Mouse (Mus musculus) urinary bladder, postnatal 25 days (tissue): ENCODE results near the gene Angptl8.
A peak's percentile ranks its signal among the peaks of the same experiment; 100 is the strongest.
"Not testable (repeated sequence)": the region's sequence is repeated elsewhere in the genome, so short reads cannot be mapped to it uniquely, and the experiment has no call there.

Source experiments
- DNase-seq: peaks from one replicate; pipeline ENCODE4 v3.0.0; 2022; ENCODE audit warnings: low spot score

Angptl8 gene

GRCm38 (mm10) chr9:21849691-21850677 is 14.7 kb downstream of the Angptl8 start:
- no peak for DNase-seq

- no peak for DNase-seq
These were observed 15.8 kb downstream of the Angptl8 start for GRCm38 (mm10) chr9:21851084-21851483.

GRCm38 (mm10) chr9:21852128-21853091 is 17.1 kb downstream of the Angptl8 start, which contains the start of gene Dock6:
Dock6 (minus strand) TSS chr9:21852635.
- peak; percentile 88 for DNase-seq

GRCm38 (mm10) chr9:21853961-21854360 is 18.7 kb downstream of the Angptl8 start:
- no peak for DNase-seq

- DNase-seq: peak; percentile 41
These were observed 19.6 kb downstream of the Angptl8 start for GRCm38 (mm10) chr9:21854894-21855293.

- DNase-seq: no peak
These were observed 22.2 kb downstream of the Angptl8 start for GRCm38 (mm10) chr9:21857501-21857900.

GRCm38 (mm10) chr9:21858084-21858483 is 22.8 kb downstream of the Angptl8 start:
- DNase-seq: no peak

GRCm38 (mm10) chr9:21859606-21860005 is 24.3 kb downstream of the Angptl8 start:
- no peak for DNase-seq

- not testable (repeated sequence) for DNase-seq
These were observed 25.0 kb downstream of the Angptl8 start for GRCm38 (mm10) chr9:21860349-21860748.

GRCm38 (mm10) chr9:21862181-21862580 is 26.9 kb downstream of the Angptl8 start:
- DNase-seq: no peak

GRCm38 (mm10) chr9:21865673-21866398 is 30.5 kb downstream of the Angptl8 start:
- DNase-seq: no peak

GRCm38 (mm10) chr9:21866641-21867040 is 31.3 kb downstream of the Angptl8 start:
- no peak for DNase-seq

GRCm38 (mm10) chr9:21867726-21868125 is 32.4 kb downstream of the Angptl8 start:
- DNase-seq: no peak

- DNase-seq: peak; percentile 44
These were observed 34.0 kb downstream of the Angptl8 start for GRCm38 (mm10) chr9:21869290-21869689.

GRCm38 (mm10) chr9:21870879-21871524 is 35.7 kb downstream of the Angptl8 start:
- peak; percentile 47 for DNase-seq

- DNase-seq: no peak
These were observed 36.9 kb downstream of the Angptl8 start for GRCm38 (mm10) chr9:21872204-21872603.

- DNase-seq: no peak
These were observed 41.3 kb downstream of the Angptl8 start for GRCm38 (mm10) chr9:21876601-21877000.
